Mouse (Mus musculus): ENCODE results near the gene Nectin2.

The Nectin2 gene

DNA sequence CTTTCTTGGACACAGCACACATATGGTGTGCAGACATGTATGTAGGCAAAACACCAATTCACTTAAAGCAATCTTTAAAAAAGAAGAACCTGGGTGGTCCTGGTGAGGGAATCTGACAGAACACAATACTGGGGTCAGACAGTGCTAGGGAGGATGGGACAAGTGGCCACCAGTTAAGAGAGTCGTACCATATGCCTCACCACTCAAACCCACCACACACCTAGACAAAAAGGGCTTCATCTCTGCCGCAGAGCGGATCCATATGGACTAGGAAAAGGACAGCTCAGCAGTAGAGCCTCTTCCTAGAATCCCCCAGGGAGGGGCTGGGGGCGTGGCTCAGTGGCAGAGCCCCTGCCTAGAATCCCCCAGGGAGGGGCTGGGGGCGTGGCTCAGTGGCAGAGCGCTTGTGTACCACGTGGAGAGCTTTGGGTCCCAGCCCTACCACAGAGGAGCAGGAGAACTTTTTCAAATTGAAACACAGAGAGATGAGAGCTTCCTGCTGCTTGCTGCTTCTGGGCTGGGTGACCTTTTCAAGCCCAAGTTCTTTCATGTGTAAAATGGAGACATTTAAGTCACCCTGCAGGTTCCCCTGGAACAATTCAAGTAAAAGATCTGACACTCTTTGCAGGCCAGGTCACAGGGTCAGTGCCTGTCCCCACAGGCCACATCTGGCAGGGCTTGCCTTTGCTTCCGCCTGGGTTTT is 8.8 kb downstream of the Nectin2 start:
- DNase-seq, result peak; percentile 23

DNA sequence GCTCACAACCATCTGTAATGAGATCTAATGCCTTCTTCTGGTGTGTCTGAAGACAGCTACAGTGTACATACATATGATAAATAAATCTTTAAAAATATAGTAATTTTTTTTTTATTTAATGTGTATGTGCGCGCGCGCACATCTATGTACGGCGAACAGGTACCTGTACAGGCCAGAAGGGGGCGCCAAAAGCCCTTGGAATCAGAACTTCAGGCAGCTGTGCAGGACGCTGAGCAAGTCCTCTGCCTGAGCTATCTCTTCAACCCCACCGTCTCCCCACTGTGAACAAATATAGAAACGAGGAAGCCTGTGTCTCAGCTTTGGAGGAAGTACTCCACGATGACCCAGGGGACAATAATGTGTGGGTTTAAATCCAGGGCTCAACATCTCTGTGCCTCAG is 10.0 kb downstream of the Nectin2 start:
- no peak for DNase-seq

- DNase-seq, result no peak
These were observed 11.5 kb downstream of the Nectin2 start for GRCm38 (mm10) chr7:19738771-19739170.

DNA sequence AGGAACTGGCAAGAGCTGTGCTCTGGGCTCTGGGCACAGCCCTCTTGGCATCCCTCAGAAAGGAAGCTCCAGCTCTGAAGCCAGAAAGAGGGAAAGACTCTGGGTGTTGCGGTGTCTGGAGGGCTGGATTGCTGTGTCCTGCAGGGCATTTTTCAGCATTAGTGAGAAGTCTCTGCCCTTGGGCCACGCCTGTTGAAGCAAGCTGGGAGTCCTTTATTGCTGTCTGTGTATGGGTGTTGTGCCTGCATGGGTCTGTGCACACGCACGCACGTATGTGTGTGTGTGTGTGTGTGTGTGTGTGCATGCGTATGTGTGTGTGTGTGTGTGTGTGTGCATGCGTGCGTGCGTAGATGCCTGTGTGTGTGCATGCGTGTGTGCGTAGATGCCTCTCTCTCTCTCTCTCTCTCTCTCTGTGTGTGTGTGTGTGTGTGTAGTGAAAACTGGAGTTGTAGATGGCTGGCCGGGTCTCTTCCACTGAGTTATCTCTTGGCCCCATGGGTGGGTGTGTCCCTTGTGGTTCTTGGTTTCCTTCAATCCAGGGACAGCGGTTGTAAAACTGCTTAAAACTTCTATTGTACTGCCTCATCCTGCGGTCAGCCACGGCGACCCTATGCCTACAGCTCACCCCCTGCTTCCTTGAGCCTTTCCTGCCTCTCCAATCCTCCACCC is 13.8 kb downstream of the Nectin2 start:
- no peak for DNase-seq

DNA sequence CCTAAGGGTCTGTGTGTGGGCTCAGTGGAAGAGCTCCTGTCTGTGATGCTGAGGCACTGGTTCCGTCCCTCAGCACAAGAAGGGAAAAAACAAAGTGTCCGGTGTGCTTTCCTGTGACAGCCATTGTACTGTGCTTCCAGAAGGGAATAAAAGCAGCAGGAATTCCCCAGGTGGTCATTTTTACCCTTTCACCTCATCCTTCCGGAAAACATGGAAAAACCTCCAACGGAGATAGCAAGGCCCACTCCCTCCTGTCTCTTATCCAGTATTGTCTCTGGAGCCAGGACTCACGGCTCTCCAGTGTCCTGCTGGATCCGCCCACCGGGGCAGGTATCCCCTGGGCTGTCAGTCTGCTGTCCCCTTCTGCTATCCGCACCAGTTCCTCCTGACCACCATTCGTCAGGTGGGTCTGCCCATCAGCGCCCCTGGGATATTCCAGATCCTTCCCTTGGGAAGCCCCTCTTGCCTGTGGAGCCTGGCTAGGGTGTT is 16.1 kb downstream of the Nectin2 start:
- DNase-seq, result no peak

- no peak for DNase-seq
These were observed 23.7 kb downstream of the Nectin2 start for GRCm38 (mm10) chr7:19726541-19726940.

GRCm38 (mm10) chr7:19724167-19724566 is 26.1 kb downstream of the Nectin2 start:
- DNase-seq, result peak; percentile 75

- DNase-seq, result peak; percentile 74
These were observed 27.5 kb downstream of the Nectin2 start for GRCm38 (mm10) chr7:19722754-19723195.

GRCm38 (mm10) chr7:19719200-19719599 is 31.1 kb downstream of the Nectin2 start:
- DNase-seq, result no peak

DNA sequence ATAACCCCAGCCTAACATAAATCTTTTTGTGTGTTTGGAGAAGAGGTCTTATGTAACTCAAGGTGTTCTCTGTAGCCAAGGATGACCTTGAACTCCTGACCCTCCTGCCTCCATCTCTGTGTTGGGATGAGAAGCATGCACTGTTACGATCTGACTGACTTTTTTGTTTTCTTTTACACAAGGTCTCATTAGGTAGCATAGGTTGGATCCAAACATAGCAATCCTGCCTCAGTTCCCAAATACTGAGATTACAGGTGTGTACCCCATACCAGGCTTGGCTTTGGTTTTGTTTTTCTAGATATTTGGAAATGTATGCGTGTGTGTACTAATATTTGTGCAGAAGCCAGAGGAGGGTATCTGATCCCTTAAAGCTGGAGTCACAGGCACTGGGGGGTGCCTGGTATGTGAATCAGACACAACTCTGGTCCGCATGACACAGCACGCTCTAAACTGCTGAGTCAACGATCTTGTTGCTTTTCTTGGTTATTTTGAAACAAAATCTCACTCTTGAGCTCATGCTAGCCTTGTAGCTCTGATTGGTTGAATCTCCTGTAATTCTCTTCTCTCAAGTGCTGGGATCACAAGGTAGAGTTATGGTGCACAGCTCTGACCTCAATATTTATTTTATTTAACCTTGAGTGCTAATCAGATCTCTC is 31.9 kb downstream of the Nectin2 start:
- no peak for DNase-seq

DNA sequence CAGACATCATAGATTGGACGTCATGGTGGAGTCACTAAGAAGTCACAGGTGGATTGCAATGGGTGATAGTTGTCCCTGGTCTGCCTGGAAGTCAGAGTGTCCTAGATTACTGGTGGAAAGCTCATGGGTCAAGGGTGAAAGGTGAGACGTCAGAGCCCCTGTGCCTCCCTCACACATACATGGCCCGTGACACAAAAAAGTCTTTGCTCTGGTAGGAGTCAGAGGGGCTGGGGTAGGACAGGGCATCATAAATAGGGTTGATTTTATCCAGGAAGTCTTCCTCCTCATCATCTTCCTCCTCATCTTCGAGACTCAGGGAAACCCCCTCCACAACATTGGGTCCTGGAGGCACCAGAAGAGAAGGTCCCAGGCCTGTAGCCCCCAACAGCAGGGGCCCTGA is 32.9 kb downstream of the Nectin2 start:
- no peak for DNase-seq

GRCm38 (mm10) chr7:19716822-19717221 is 33.5 kb downstream of the Nectin2 start:
- DNase-seq, result no peak

DNA sequence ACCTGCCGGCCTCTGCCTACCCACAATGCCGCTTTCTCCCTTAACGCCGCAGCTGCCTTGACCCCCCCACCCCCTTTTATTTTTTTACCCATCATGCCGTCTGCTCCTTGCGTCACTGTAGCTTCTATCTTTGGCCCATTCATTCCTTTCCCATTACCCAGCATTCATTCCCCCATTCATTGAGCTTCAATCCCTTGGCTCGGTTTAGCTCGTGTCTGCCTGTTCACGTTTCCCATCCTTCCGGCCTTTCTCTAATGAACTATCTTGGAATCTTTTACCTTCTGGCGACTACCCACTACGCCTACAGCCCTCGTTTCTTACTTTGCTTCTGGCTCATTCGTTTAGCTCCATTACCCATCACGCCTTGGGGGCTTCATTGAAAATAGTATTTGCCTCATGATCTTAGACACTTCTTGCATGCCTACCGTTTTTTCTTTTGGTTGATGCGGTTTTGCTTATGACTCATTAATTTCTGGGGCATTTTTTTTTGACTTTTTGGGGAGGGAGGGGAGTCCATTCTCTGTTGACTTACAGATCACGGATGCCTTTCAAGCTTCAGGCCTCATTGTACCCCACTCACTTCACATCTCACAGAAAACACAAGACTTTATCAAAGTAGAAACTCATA is 34.1 kb downstream of the Nectin2 start:
- DNase-seq, result no peak

- DNase-seq, result peak; percentile 100
These were observed 34.8 kb downstream of the Nectin2 start, which contains the start of gene Tomm40 for GRCm38 (mm10) chr7:19715239-19716054. Gene Tomm40, minus strand, starts transcription at chr7:19715438.

- DNase-seq, result no peak
These were observed 35.4 kb downstream of the Nectin2 start for GRCm38 (mm10) chr7:19714836-19715235.

DNA sequence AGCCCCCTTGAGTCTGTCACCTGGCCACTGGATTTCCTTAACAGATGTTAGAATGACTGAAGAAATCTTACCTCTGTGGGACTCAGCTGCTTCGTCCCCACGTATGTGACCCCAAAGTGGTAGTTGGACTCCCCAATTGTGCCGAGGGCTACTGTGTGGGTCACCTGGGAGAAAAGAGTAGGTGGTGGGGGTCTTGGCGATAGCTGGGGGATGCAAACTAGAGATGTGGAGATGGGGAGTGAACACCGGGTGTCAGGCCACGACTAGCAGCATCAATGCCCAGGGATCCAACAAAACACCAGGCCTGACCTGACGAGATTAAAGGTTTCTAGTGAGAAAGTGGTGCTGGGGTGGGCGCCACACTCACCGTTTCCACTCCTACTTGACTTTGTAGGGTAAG is 36.7 kb downstream of the Nectin2 start:
- DNase-seq, result no peak

GRCm38 (mm10) chr7:19713196-19713595 is 37.1 kb downstream of the Nectin2 start:
- DNase-seq, result no peak

DNA sequence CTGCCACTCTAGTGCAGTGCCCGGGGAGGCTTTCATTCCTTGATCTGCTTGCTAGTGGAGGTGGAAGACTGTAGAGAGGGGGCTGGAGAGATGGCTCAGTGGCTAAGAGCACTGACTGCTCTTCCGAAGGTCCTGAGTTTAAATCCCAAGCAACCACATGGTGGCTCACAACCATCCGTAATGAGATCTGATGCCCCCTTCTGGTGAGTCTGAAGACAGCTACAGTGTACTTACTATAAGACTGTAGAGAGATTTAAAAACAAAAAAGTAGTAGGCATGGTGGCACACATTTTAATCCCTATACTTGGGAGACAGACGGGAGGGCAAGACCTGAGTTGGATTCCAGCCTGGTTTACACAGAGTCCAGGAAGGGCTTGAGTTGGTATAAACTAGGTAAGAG is 37.9 kb downstream of the Nectin2 start:
- no peak for DNase-seq

GRCm38 (mm10) chr7:19710650-19711049 is 39.6 kb downstream of the Nectin2 start:
- DNase-seq, result no peak

DNA sequence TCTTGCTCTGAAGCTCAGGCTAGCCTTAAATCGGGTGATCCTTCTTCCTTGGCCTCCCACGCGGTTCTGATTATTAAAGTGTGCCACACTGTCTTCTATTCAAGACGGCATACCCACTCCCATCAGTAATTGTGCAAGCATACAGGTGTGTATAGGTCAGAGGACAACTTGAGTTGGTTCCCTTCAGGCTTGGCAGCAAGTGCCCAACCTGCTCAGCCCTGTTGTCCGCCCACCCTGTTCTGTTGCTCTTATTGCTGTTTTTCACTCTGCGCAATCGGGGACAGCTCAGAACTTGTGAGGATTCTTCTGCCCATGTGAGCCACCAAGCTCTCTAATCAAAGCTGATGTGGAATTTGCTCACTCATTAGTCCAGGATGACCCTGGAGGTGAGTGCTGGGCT is 45.0 kb downstream of the Nectin2 start:
- DNase-seq, result no peak

DNA sequence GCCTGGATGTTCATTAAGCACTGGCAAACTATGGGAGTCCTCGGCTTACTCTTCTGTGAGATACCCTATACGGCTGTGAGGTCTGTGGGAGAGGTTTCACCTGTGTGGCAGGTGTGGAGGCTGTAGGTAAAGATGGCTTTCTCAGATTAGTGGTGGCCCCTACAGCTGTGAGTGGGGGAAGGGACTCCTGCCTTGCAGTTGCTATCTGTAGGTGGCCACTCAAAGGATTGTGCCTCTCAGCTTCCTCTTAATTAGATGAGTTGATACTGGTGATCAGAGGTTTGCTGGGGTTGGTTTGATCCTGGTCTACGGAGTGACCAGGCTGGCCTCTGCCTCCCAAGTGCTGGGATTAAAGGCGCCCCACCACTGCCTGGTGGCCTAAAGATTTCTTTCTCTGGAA is 45.8 kb downstream of the Nectin2 start:
- no peak for DNase-seq

- DNase-seq, result no peak
These were observed 47.3 kb downstream of the Nectin2 start for GRCm38 (mm10) chr7:19702859-19703555.

Measured in kidney, adult 11 months (tissue).